Mouse (Mus musculus): ENCODE measurements around the gene Adamts12. TPM values are rescaled to one million over a fixed set of nuclear protein-coding genes. Genes with fewer than 3 reads are reported as not detected.

Gene Adamts12
- polyA plus RNA-seq, 1 experiment from 2014 or later, result 2.1 TPM

DNA sequence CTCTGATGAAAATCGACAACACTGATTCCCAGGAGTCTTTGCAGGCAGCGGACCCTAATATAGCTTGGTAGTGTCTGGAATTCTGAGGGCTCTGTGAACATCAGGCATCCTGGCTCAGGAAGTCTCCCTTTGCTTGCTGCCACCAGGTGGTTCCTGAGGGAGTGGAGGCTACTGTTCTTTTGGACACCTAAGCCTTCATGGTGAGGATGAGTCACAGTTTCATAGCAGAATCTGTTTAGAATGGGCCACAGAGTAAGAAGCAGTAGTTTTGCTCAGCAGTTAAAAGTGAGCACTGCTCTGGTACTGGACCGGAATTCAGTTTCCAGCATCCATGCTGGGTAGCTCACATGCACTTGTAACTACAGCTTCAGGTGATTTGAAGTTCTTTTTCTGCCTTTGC, 24.9 kb downstream of the Adamts12 start:
- Histone ChIP-seq H3K4me3 (no peak overlapping the region), H3K9me3 (no peaks in the 10 kb centered on the region), H3K4me1 (replicated peaks) (peaks cover 11% of the 10 kb centered on the region), H3K27me3 (ENCODE audit: insufficient read depth, poor library complexity, severe bottlenecking) (no peaks in the 10 kb centered on the region), H3K27ac (no peak overlapping the region), H3K36me3 (no peaks in the 10 kb centered on the region)
- no peak for DNase-seq (ENCODE audit: low spot score)
- WGBS, result 90% methylated on average over 3 of the region's 3 CpGs

DNA sequence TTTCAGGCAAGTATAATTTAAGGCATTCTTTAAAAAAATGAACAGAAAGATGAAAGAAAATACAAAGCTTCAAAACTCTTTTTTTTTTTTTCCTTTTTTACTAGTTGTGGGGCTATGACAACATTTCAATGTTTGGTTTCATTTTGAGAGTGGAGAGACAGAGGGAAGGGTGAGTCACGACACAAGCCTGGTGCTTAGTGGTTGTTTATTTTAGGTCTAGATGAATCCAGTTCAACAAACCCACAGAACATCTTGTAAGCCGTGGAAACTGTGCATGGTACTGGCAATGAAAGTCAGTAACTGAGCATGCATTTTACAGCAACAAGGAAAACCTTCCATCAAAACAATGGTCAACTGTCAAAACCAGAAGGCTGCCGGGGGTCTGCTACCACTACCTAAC, 31.0 kb downstream of the Adamts12 start:
- no peak overlapping the region for H3K4me3 ChIP-seq
- WGBS, result 72% methylated on average over 3 of the region's 3 CpGs

DNA sequence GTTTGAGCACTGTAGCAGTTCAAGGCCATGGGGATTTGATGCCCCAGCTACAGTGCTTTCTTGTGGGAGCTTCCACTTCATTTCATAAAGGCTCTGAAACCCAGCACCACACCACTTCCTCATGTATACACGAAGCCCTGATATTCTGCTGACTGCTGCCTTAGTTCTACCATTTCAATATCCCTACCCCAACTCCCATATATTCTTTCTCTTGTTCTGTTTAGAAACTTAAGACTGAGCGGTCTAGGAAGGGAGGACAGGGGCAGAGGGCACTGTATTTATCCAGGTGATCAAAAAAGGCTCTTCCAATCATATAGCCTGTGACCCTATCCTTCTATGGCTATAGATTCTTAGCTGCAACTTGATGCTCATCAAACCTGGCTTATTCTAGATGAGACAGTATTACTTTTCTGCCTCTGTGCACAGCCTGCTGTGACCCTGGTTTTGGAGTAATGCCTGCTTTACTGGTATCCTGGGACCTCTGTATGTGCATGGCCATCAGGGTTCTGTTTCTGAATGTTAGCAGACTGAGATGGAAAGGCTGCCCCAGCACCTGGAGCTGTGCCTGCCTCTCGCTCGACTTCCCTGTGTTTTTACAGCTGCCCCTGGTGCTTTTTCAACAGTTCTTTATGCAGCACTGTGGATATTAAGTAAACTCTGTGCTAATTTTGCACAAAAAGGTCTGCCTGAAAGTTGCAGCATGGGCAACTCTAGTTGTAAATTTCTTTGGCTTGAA, 33.5 kb downstream of the Adamts12 start:
- H3K4me3 ChIP-seq, result no peak overlapping the region
- H3K36me3 ChIP-seq, result no peaks in the 10 kb centered on the region
- H3K27ac ChIP-seq, result peak overlapping the region; percentile 8; the same call in 1 of the 2 replicates
- no peaks in the 10 kb centered on the region for H3K9me3 ChIP-seq
- H3K4me1 ChIP-seq (replicated peaks), result peaks cover 12% of the 10 kb centered on the region; the same call in 1 of the 2 replicates
- DNase-seq (ENCODE audit: low spot score), result no peak
- WGBS, result 68% methylated on average over 4 of the region's 4 CpGs
- no peaks in the 10 kb centered on the region for H3K27me3 ChIP-seq (ENCODE audit: insufficient read depth, poor library complexity, severe bottlenecking)

More for the DNA sequence above, 31.0 kb downstream of the Adamts12 start:
- Histone ChIP-seq H3K27me3 (ENCODE audit: insufficient read depth, poor library complexity, severe bottlenecking) (no peaks in the 10 kb centered on the region), H3K9me3 (no peaks in the 10 kb centered on the region), H3K36me3 (no peaks in the 10 kb centered on the region), H3K4me1 (replicated peaks) (peaks cover 12% of the 10 kb centered on the region; the same call in 1 of the 2 replicates), H3K27ac (no peak overlapping the region)
- DNase-seq (ENCODE audit: low spot score), result no peak

DNA sequence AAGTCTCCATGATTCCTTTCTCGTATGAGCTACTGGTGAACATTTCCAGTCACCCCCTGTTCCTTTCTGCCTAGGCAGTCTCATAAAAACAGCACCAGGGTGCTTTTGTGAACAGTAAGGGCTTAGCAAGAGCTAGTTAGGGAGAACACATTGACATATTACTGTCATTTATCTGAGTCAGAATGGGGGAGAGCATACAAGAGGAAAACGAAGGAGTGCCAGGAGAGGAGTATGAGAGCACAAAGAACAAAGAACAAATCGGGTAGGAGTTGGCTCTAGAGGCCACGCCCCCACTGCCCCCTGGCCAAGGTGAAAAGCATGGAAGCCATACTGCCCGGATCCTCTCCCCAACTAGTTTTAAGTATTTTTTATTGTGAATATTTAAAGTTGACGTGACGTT, 34.4 kb downstream of the Adamts12 start:
- Histone ChIP-seq H3K27ac (no peak overlapping the region), H3K9me3 (no peaks in the 10 kb centered on the region), H3K4me1 (replicated peaks) (peaks cover 12% of the 10 kb centered on the region; the same call in 1 of the 2 replicates), H3K4me3 (no peak overlapping the region), H3K27me3 (ENCODE audit: insufficient read depth, poor library complexity, severe bottlenecking) (no peaks in the 10 kb centered on the region), H3K36me3 (no peaks in the 10 kb centered on the region)
- DNase-seq (ENCODE audit: low spot score), result no peak
- 80% methylated on average over 7 of the region's 7 CpGs for WGBS

DNA sequence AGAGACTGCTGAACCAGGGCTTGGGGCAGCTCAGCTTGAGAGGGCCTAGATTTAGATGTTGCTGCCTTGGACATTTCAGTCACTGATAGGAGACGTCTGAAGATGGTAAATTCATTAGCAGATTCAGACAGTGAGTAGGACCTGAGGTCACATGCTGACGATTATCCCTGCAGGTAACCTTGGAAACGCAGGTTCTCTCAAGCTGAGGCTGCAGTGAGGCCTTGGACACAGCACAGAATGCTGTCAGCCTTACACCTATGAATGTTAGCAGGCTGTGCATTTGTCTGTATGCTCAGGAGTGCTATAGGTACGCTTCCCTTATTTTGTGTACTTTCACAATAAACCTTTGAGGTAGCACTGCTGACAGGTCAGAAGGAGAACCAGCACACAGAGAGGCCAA, 36.3 kb downstream of the Adamts12 start:
- H3K36me3 ChIP-seq, result no peaks in the 10 kb centered on the region
- no peaks in the 10 kb centered on the region for H3K27me3 ChIP-seq (ENCODE audit: insufficient read depth, poor library complexity, severe bottlenecking)
- H3K4me3 ChIP-seq, result no peak overlapping the region
- H3K4me1 ChIP-seq (replicated peaks), result peaks cover 12% of the 10 kb centered on the region; the same call in 1 of the 2 replicates
- H3K27ac ChIP-seq, result 0 out of 2 replicates have a peak overlapping the region, but pooled peaks have one; percentile 8
- no peak for DNase-seq (ENCODE audit: low spot score)
- WGBS, result 73% methylated on average over 4 of the region's 4 CpGs
- H3K9me3 ChIP-seq, result no peaks in the 10 kb centered on the region

DNA sequence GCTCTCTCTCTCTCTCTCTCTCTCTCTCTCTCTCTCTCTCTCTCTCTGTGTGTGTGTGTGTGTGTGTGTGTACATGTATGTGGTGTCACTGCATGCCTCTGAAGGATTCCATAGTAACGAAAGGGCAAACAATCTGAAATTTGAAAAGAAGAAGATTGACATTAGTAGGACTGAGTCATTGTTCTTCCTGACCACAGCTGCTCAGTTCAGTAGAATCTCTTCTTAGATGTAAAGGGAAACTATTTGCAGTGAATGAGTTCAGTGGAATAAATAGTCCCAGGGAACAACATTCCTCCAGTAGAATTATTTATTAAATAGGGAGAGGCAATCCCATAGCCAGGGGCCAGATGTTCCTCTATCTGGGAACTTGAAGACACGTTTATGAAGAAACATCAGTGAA, 40.5 kb downstream of the Adamts12 start:
- 69% methylated on average over 2 of the region's 2 CpGs for WGBS

DNA sequence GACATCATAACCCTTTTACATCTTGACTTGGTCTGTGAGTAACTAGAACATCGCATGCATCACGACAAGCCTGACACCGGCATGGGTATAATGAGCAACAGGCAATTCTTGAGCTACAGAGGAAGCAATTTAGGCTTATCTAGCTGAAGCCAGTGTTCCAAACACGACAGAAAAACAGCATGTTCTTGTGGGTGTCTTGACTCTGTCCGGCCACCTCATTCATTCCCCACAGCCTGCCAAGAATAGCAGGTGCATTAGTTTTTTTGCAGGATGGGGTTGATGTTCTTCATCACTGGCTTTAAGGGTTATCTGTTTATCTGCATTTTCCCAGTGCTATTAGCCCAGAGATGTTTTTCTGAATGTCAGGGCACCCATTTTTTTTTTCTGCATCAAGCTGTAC, 42.8 kb downstream of the Adamts12 start:
- DNase-seq (ENCODE audit: low spot score), result no peak
- 84% methylated on average over 5 of the region's 5 CpGs for WGBS
- Histone ChIP-seq H3K27ac (no peak overlapping the region), H3K9me3 (no peaks in the 10 kb centered on the region), H3K4me3 (no peak overlapping the region), H3K27me3 (ENCODE audit: insufficient read depth, poor library complexity, severe bottlenecking) (no peaks in the 10 kb centered on the region), H3K36me3 (no peaks in the 10 kb centered on the region), H3K4me1 (replicated peaks) (no peaks in the 10 kb centered on the region; the same call in 1 of the 2 replicates)

More for the DNA sequence above, 40.5 kb downstream of the Adamts12 start:
- Histone ChIP-seq H3K9me3 (no peaks in the 10 kb centered on the region), H3K27ac (no peak overlapping the region), H3K27me3 (ENCODE audit: insufficient read depth, poor library complexity, severe bottlenecking) (no peaks in the 10 kb centered on the region), H3K36me3 (no peaks in the 10 kb centered on the region), H3K4me1 (replicated peaks) (no peaks in the 10 kb centered on the region; the same call in 1 of the 2 replicates), H3K4me3 (no peak overlapping the region)
- DNase-seq (ENCODE audit: low spot score), result no peak

DNA sequence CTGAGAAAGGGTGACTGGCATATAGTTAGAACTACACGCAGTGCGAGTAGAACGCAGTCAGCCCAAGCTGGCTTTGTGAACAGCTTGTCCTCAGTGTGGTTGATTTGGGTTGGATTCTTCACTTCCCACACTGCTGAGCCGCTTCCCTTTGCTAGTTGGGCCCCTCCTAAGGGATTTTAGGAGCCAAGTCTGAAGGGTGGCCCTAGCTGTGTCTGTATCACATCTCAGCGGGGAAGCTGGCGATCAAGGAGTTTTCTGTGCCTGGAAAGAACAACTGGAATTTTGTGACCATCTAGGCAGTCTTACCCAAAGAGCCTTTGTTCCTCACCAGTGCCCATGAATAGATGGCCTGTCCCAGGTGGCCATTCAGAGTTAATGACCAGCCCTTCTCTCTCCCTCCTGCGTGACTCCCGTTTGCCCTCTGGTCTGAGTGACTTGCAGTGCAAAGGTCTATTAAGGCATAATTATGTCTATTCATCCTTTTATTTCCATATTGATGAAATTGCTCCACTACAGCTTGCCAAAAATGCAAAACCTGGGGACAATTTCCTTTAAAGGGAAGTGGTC, 50.1 kb downstream of the Adamts12 start:
- Histone ChIP-seq H3K4me3 (no peak overlapping the region), H3K27me3 (ENCODE audit: insufficient read depth, poor library complexity, severe bottlenecking) (no peaks in the 10 kb centered on the region), H3K36me3 (no peaks in the 10 kb centered on the region), H3K27ac (peak overlapping the region; percentile 56; the same call in 1 of the 2 replicates), H3K9me3 (no peaks in the 10 kb centered on the region), H3K4me1 (replicated peaks) (peaks cover 11% of the 10 kb centered on the region)
- DNase-seq (ENCODE audit: low spot score), result peak; percentile 23
- WGBS, result 28% methylated on average over 8 of the region's 8 CpGs

DNA sequence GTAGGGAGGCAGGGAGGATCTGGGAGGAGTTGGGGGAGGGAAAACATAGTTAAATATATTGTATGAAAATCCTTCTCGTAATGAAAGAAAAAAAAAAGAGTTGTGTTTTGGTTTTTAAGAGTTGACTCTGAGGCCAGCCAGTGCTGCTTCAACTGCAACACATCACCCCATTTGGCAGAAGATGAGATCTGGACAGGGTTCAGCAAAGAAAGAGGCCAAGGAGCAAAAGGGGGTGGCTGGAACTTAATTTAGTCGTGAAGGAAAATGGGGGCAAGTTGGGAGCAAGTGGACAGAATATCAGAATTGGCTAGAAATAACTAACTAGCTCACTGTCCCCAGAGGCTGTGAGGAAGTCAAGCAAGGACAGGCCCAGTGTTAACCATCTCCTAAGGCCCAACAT, 51.7 kb downstream of the Adamts12 start:
- H3K4me3 ChIP-seq, result no peak overlapping the region
- no peaks in the 10 kb centered on the region for H3K9me3 ChIP-seq
- H3K27ac ChIP-seq, result no peak overlapping the region
- peaks cover 11% of the 10 kb centered on the region for H3K4me1 ChIP-seq (replicated peaks)
- H3K36me3 ChIP-seq, result no peaks in the 10 kb centered on the region
- WGBS, result 82% methylated on average over 2 of the region's 2 CpGs
- no peaks in the 10 kb centered on the region for H3K27me3 ChIP-seq (ENCODE audit: insufficient read depth, poor library complexity, severe bottlenecking)
- DNase-seq (ENCODE audit: low spot score), result no peak

DNA sequence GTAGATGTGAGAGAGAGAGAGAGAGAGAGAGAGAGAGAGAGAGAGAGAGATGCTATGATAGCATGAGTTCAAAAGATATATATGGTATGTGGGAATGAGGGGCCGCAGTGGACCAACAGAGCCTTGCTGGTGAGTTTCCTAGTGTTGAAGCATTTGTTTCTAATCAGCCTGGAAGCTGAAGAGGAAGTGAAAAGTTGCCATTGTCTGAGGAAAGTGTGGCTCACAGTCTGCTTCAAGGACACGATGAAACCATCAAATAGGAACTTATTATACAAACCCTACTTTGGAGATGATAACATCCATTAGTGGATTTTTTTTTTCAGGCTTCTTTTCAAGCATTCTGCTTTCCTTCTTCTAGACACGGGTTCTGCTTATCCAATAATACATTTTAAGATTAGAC, 52.3 kb downstream of the Adamts12 start:
- DNase-seq (ENCODE audit: low spot score), result no peak
- Histone ChIP-seq H3K27ac (no peak overlapping the region), H3K9me3 (no peaks in the 10 kb centered on the region), H3K36me3 (no peaks in the 10 kb centered on the region), H3K4me1 (replicated peaks) (peaks cover 11% of the 10 kb centered on the region), H3K27me3 (ENCODE audit: insufficient read depth, poor library complexity, severe bottlenecking) (no peaks in the 10 kb centered on the region), H3K4me3 (no peak overlapping the region)
- 71% methylated on average over 3 of the region's 3 CpGs for WGBS

DNA sequence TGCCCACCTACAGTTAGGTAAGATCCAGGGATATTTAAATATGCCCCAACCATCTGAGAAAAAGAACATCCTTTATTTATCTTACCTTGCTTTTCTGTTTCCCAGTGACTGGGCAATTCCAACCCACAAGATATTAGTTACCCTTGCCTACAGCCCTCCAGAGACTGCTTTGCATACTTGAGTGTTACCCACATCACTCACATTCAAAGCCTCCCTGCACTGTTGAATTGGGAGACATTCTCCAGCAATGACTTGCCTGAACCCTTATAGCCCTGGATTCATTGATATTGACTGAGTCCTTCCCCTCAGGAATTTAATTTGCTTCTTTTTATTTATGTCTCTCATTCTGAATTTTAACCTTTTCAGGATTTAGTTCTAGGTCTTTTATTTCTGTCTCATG, 53.8 kb downstream of the Adamts12 start:
- no peak overlapping the region for H3K4me3 ChIP-seq

DNA sequence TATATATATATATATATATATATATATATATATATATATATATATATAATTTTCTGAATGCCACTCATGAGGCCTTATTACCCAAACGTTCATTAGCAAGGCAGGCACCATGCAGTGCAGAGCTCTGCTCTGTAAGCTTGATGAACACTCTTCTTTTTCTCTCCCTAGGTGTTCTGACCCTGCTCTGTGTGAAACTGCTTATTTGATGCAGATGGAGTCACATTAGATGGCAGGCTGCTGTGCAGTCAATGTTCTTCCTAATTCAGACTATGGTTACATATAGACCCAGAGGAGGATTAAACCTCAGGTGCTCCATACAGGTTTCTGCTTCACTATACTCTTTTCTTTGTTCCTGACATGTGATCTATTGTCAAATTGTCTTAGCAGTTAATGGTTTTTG, 57.1 kb downstream of the Adamts12 start:
- Histone ChIP-seq H3K27me3 (ENCODE audit: insufficient read depth, poor library complexity, severe bottlenecking) (no peaks in the 10 kb centered on the region), H3K4me1 (replicated peaks) (no peaks in the 10 kb centered on the region), H3K9me3 (no peaks in the 10 kb centered on the region), H3K27ac (no peak overlapping the region), H3K36me3 (no peaks in the 10 kb centered on the region), H3K4me3 (no peak overlapping the region)
- DNase-seq (ENCODE audit: low spot score), result no peak
- WGBS, result 48% methylated on average over 1 of the region's 1 CpGs

More for the DNA sequence above, 53.8 kb downstream of the Adamts12 start:
- no peaks in the 10 kb centered on the region for H3K27me3 ChIP-seq (ENCODE audit: insufficient read depth, poor library complexity, severe bottlenecking)
- H3K36me3 ChIP-seq, result no peaks in the 10 kb centered on the region
- DNase-seq (ENCODE audit: low spot score), result no peak
- no peaks in the 10 kb centered on the region for H3K9me3 ChIP-seq
- peaks cover 11% of the 10 kb centered on the region for H3K4me1 ChIP-seq (replicated peaks)
- no peak overlapping the region for H3K27ac ChIP-seq

DNA sequence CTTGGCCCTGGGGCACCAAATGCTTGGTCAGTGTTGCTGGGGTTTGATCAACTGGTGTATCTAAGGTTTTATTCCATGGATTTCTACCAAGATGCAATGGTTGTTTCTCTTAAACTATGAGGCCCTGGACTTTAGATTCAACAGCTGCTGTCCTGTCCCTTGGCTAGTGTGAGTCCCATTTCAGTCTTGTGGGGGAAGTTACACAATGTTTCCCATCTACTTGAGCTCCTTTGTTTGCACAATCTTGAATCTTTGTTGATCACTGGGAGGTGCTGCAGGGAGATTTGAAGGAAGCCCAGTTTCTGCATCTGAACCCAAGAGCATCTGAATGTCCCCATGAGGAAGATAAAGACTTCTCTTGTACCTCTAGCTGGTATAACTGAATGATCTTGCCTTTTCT, 60.8 kb downstream of the Adamts12 start:
- H3K27ac ChIP-seq, result no peak overlapping the region
- DNase-seq (ENCODE audit: low spot score), result no peak
- H3K27me3 ChIP-seq (ENCODE audit: insufficient read depth, poor library complexity, severe bottlenecking), result no peaks in the 10 kb centered on the region
- H3K4me1 ChIP-seq (replicated peaks), result no peaks in the 10 kb centered on the region
- H3K9me3 ChIP-seq, result no peaks in the 10 kb centered on the region
- H3K36me3 ChIP-seq, result no peaks in the 10 kb centered on the region
- no peak overlapping the region for H3K4me3 ChIP-seq

Measured in hindbrain, embryonic 10.5 days (tissue).